Mouse (Mus musculus): Measurements from ENCODE around the gene St3gal3.

GRCm38 (mm10) chr4:118077293-118077752 lies 57.4 kb downstream of the St3gal3 start:
- TF ChIP-seq CTCF (IDR thresholded peaks at IDR 0.05; ENCODE audit: low read depth, low read length) (no peak), GATA2 (IDR thresholded peaks at IDR 0.05; ENCODE audit: borderline replicate concordance, low read depth, low read length) (no peak)

Measured in G1E (cell line).